Mouse (Mus musculus) spleen, adult 2 months (tissue): Measurements from ENCODE around the gene Lgals4. TPM values are rescaled to one million over a fixed set of nuclear protein-coding genes. Genes with fewer than 3 reads are reported as not detected.

ENCODE experiments used
- DNase-seq, 2 experiments: peaks; one replicate each; pipeline versions ENCODE4 v3.0.0 to v3.0.0-alpha.2; 2012 to 2021; ENCODE audit warnings: low spot score in 2 of 2, low read depth in 1 of 2
- H3K27ac ChIP-seq: fragments of 200-500 bp; 2 replicates; pipeline ENCODE4 v1.5.1; 2012; ENCODE audit warnings: low read length, inconsistent platforms; ENCODE audit not compliant: insufficient read depth
- H3K27me3 ChIP-seq: fragments of 200-500 bp; 2 replicates; pipeline ENCODE4 v1.6.1; 2012; ENCODE audit warnings: mild to moderate bottlenecking, moderate library complexity, low read length, inconsistent platforms; ENCODE audit not compliant: control insufficient read depth, insufficient read depth
- H3K36me3 ChIP-seq: fragments of 200-500 bp; 2 replicates; pipeline ENCODE4 v1.6.1; 2012; ENCODE audit warnings: mild to moderate bottlenecking, low read length, inconsistent platforms; ENCODE audit not compliant: control insufficient read depth, insufficient read depth
- H3K4me1 ChIP-seq: fragments of 200-500 bp; 2 replicates; pipeline ENCODE4 v1.6.1; 2011; ENCODE audit warnings: inconsistent platforms; ENCODE audit not compliant: control insufficient read depth, insufficient read depth, insufficient read length
- H3K4me3 ChIP-seq: fragments of 200-500 bp; 2 replicates; pipeline ENCODE4 v1.5.1; 2011; ENCODE audit warnings: mild to moderate bottlenecking, inconsistent platforms; ENCODE audit not compliant: insufficient read depth, insufficient read length; ENCODE audit errors: extremely low read depth
- CTCF ChIP-seq: fragments of 200-500 bp; IDR thresholded peaks from 2 replicates; pipeline ENCODE4 v1.5.1; 2011; ENCODE audit warnings: mild to moderate bottlenecking, inconsistent platforms; ENCODE audit not compliant: insufficient read depth, insufficient read length, insufficient replicate concordance; ENCODE audit errors: extremely low read depth
- POLR2A ChIP-seq: fragments of 200-500 bp; IDR thresholded peaks from 2 replicates; pipeline ENCODE4 v1.6.1; 2011; ENCODE audit warnings: low read depth, low read length, inconsistent platforms
- WGBS: fragments of 180-500 bp; shearing (Covaris S2); methylation state at CpG from one replicate; pipeline ENCODE4 v1.1.7; 2018; 5-methylcytosine and 5-hydroxymethylcytosine counted together
- polyA plus RNA-seq: library from polyadenylated mRNA; depleted of rRNA; stranded (reverse); fragments of >200 nt; gene quantifications from 2 replicates; pipeline ENCODE4 v1.2.3, GENCODE M21; 2012

Lgals4 gene
- polyA plus RNA-seq, 1 experiment = 13.3 TPM

DNA sequence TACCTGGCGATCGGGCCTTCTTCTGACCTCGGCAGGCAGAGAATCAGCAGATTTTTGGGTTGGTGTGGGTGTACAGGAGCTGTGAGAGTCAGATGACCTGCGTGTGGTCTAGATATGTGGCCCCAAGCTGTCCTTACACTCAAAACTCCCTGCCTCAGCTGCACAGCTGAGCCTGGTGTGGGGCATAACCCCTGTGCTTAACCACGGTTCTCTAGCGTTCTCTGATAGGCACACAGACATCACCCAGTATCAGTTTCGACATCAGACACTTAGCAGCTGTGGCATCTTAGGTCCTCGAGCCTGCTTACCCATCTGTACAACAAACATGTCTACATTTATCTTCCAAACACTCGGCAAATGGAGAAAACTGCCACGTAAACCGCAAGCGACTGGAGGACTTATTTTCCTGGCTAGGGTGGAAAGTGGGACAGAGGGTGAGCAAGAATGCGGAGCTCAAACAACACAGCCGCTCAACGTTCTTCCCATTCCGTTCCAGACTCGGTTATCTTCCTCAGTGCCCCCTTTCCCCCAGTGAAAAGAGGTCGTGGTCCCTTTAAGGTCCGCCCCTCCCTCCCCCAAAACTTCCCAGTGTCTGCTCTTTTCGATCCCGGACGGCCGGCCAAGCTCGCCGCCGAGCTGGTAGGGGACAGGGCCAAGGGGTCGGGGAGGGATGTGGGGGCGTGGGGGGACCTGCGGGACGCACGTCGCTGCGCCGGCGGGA lies 25.3 kb upstream of the Lgals4 start, which contains the start of gene Hnrnpl:
Gene Hnrnpl, plus strand, starts transcription at position 321 of the 721 bp plus-strand sequence.
- Histone ChIP-seq H3K4me3 (peak within 1 kb of the TSS; percentile 88), H3K27me3 (no peaks in the 10 kb centered on the region), H3K4me1 (peaks cover 14% of the 10 kb centered on the region; the same call in 1 of the 2 replicates), H3K27ac (peak within 1 kb of the TSS; percentile 98), H3K36me3 (peaks cover 9% of the 10 kb centered on the region)
- WGBS = 3% methylated on average over 34 of the region's 35 CpGs
- peak; percentile 42 for TF ChIP-seq POLR2A
- no peak for TF ChIP-seq CTCF
- peak in 1 of 2 experiments; percentile 58 for DNase-seq

DNA sequence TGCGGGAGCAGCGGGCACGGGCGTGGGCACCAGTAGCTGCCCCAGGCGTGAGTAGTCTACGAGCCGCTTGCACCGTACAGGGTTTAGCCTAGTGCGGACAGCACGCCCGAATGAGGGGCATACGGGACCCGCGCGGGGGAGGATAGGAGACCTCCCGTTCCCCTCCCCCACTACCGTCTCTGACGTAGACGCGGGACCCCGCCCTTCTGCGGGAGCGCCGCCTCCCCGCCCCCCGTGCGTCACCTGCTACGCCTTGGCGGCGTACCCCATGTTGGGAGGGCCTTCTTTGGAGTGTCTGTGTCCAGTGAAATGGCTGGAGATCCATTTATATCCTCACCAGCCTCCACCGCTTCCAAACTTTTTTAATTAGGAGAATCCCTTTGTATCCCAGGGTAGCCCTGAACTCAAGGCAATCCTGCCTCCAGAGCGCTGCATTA lies 24.7 kb upstream of the Lgals4 start:
- DNase-seq = peak; percentile 84 to 93
- Histone ChIP-seq H3K27me3 (no peaks in the 10 kb centered on the region), H3K4me1 (peaks cover 12% of the 10 kb centered on the region; the same call in 1 of the 2 replicates), H3K4me3 (peak overlapping the region; percentile 88), H3K27ac (peak overlapping the region; percentile 98), H3K36me3 (peaks cover 15% of the 10 kb centered on the region)
- no peak for TF ChIP-seq CTCF
- peak; percentile 58; the same call in 1 of the 2 replicates for TF ChIP-seq POLR2A
- 1% methylated on average over 31 of the region's 32 CpGs for WGBS

DNA sequence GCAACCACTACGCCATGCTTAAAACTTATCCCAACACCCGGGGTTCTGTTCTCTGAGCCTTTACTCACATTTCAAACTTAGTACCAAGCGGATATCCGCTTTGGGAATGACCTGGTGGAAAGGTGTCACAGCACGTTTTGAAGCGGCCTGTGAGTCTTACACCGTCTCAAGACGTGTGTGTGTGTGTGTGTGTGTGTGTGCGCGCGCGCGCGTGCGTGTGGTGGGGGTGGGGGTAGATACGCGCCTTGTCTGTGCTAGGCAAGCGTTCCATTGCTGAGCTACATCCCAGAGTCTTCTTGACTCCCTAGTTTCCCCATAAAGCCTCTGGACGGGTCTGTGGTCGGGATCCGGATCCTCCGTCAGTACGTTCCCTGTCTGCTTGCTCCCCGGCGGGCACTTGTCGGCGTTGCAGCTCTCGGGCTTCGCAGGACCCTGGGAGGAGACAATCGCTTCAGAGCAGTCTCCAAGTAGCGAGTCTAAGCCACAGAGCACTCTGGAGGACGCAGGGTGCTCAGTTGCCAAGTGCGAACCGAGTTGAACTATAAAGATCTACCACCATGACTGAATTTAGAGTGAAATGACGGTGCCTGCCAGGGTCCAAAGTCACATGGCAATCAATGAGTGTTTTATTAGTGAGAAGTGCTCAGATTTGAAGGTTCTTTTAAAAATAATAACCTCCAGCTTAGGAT lies 24.1 kb upstream of the Lgals4 start:
- TF ChIP-seq POLR2A = 0 out of 2 replicates have a peak, but pooled peaks have one; percentile 20
- TF ChIP-seq CTCF = no peak
- H3K4me1 ChIP-seq = peaks cover 12% of the 10 kb centered on the region; the same call in 1 of the 2 replicates
- H3K36me3 ChIP-seq = peaks cover 20% of the 10 kb centered on the region
- peak; percentile 49 to 52 for DNase-seq
- H3K27ac ChIP-seq = peak overlapping the region; percentile 98
- WGBS = under 1% methylated on average over 35 of the region's 35 CpGs
- H3K27me3 ChIP-seq = no peaks in the 10 kb centered on the region
- peak overlapping the region; percentile 88 for H3K4me3 ChIP-seq

DNA sequence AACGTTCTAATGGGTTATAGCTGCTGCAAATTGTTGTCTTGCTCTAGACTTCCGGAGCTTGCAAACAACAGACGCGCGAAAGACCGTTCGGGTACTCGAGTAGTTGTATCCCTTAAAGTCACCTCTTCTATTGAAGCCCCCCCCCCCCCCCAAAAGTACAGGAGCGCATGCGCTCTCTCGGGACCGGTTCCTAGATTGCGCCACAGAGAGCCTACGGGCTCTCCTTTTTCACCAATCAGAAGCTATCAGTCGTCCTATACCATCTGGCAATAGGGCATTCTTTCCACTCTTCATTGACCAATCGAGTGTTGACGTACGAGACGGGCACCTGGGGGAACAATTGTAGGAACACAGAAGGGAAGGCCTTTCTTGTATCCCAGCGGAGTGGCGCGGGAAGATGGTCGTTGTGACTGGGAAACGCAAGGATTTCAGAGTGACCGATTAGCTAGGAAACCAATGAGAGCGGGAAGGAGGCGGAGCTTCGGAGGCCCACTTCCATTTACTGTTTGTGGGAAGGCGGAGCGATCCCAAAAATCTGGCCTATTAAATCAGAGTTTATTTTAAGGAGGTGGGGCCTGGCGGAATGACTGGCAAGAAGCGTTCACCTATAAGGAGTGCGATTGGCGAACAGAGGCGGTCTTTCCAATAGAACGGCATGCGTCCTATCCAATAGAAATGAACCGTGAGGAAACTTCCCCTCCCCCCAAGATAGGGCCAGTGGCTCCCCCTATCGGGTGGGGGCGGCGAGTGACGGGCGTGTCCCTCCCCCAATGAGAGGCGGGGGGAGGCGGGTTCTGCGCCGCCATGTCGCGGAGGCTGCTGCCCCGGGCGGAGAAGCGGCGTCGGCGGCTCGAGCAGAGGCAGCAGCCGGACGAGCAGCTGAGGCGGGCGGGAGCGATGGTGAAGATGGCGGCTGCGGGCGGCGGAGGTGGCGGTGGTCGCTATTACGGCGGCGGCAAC lies 23.3 kb upstream of the Lgals4 start:
- peak overlapping the region; percentile 93 for H3K4me3 ChIP-seq
- WGBS = under 1% methylated on average over 68 of the region's 70 CpGs
- TF ChIP-seq CTCF = peak; percentile 41; the same call in 1 of the 2 replicates
- TF ChIP-seq POLR2A = peak; percentile 94
- peaks cover 14% of the 10 kb centered on the region; the same call in 1 of the 2 replicates for H3K4me1 ChIP-seq
- H3K27me3 ChIP-seq = no peaks in the 10 kb centered on the region
- DNase-seq = peak; percentile 95 to 98
- peaks cover 27% of the 10 kb centered on the region for H3K36me3 ChIP-seq
- H3K27ac ChIP-seq = peak overlapping the region; percentile 98

GRCm38 (mm10) chr7:28811228-28811627 lies 22.4 kb upstream of the Lgals4 start:
- TF ChIP-seq CTCF (no peak), POLR2A (no peak)
- H3K4me1 ChIP-seq = peaks cover 22% of the 10 kb centered on the region; the same call in 1 of the 2 replicates
- peak overlapping the region; percentile 98 for H3K27ac ChIP-seq
- no peaks in the 10 kb centered on the region for H3K27me3 ChIP-seq
- peaks cover 35% of the 10 kb centered on the region for H3K36me3 ChIP-seq
- H3K4me3 ChIP-seq = peak overlapping the region; percentile 93
- DNase-seq = peak; percentile 85 to 94
- under 1% methylated on average over 40 of the region's 40 CpGs for WGBS
